Mouse (Mus musculus): ENCODE data around the gene Mlec.

- TF ChIP-seq CTCF (conservative IDR thresholded peaks at IDR 0.05; ENCODE audit: insufficient read depth, insufficient read length, low read depth, low read length) (no peak), POLR2A (IDR thresholded peaks at IDR 0.05; ENCODE audit: low read depth, low read length) (no peak)
These were observed 18.9 kb downstream of the Mlec start for GRCm38 (mm10) chr5:115139124-115139523.

Data from kidney, adult 2 months (tissue).